Mouse (Mus musculus) olfactory bulb, adult 2 months (tissue): ENCODE measurements around the gene Gdf1.

Experiments used
- CTCF ChIP-seq: fragments of 200-500 bp; IDR thresholded peaks from 2 replicates; pipeline ENCODE4 v1.5.1; 2012; ENCODE audit warnings: low read depth, mild to moderate bottlenecking, low read length, moderate library complexity; ENCODE audit not compliant: insufficient read depth
- POLR2A ChIP-seq: fragments of 200-500 bp; IDR thresholded peaks from 2 replicates; pipeline ENCODE4 v1.6.1; 2012; ENCODE audit warnings: mild to moderate bottlenecking, low read depth, low read length, moderate library complexity; ENCODE audit not compliant: insufficient read depth

- TF ChIP-seq CTCF (no peak), POLR2A (no peak)
These were observed 44.8 kb downstream of the Gdf1 start for GRCm38 (mm10) chr8:70374318-70374927.
